Comparison of ENCODE assay signal across 21 mouse cellular contexts in genomic region chr9:43833232-43833631, GRCm38 (mm10).
DNase-seq lines count a peak whose midpoint lies in the region; ATAC-seq lines count a peak whose summit lies in the region.
"Had no signal": no experiment of that assay in that cellular context is flagged by ENCODE, and none has a peak within 500 bp of the region (broad histone marks: within the 10 kb centered on the region; RNA-seq: fewer than 3 reads in every experiment).

No protein-coding gene starts in this region.

- H3K36me3 ChIP-seq in forebrain, embryonic 10.5 days (replicated peaks): no peaks in the 10 kb centered on the region
- no peaks in the 10 kb centered on the region for H3K36me3 ChIP-seq in forebrain, embryonic 12.5 days (replicated peaks)
- H3K36me3 ChIP-seq: limb, embryonic 13.5 days; liver, embryonic 13.5 days had no signal

- peaks cover 26% of the 10 kb centered on the region for H3K4me1 ChIP-seq in forebrain, embryonic 10.5 days
- no peaks in the 10 kb centered on the region for H3K4me1 ChIP-seq in forebrain, embryonic 12.5 days
- H3K4me1 ChIP-seq: liver, embryonic 13.5 days had no signal

- no peak overlapping the region for H3K4me2 ChIP-seq in forebrain, embryonic 12.5 days
- H3K4me2 ChIP-seq: heart, embryonic 11.5 days; limb, embryonic 13.5 days; liver, embryonic 13.5 days; lung, embryonic 14.5 days had no signal

- DNase-seq in forebrain, embryonic 10.5 days (ENCODE audit: extremely low spot score, low spot score): no peak
- DNase-seq in layer of hippocampus, postnatal 10 days (ENCODE audit: low spot score in 2 of 2): peak; percentile 28 to 47
- no peak for DNase-seq in layer of hippocampus, adult 11-12 months (ENCODE audit: low spot score)
- peak; percentile 21 for DNase-seq in right cerebral cortex, postnatal 4 days
- DNase-seq in right cerebral cortex, postnatal 36 days (ENCODE audit: low spot score in 2 of 2): no peak
- DNase-seq in kidney, postnatal 10 days: no peak
- DNase-seq: adrenal gland, postnatal 10 days; cerebellum, adult 11 months; heart, postnatal 14 days; kidney, adult 2 months; kidney, postnatal 14 days; liver, embryonic 13.5 days; lung, postnatal 36 days; thymus, postnatal 14 days had no signal

- WGBS in forebrain, embryonic 10.5 days: 93% methylated on average over 8 of the region's 8 CpGs
- WGBS in forebrain, embryonic 12.5 days: 91% methylated on average over 8 of the region's 8 CpGs

- ATAC-seq in forebrain, embryonic 12.5 days (ENCODE audit: low FRiP score): no peak
- ATAC-seq: CD4-positive, CD25-positive, alpha-beta regulatory T cell, adult 4 months; inflammation-experienced regulatory T-cells, adult 6 months; Patski had no signal

- no peak overlapping the region for H3K4me3 ChIP-seq in forebrain, embryonic 10.5 days
- H3K4me3 ChIP-seq in forebrain, embryonic 12.5 days (replicated peaks): no peak overlapping the region
- H3K4me3 ChIP-seq: limb, embryonic 13.5 days; liver, embryonic 13.5 days had no signal

- H3K27ac ChIP-seq in forebrain, embryonic 10.5 days: 0 out of 2 replicates have a peak overlapping the region, but pooled peaks have one; percentile 48
- no peak overlapping the region for H3K27ac ChIP-seq in forebrain, embryonic 12.5 days
- H3K27ac ChIP-seq: limb, embryonic 13.5 days; liver, embryonic 13.5 days had no signal

- no peaks in the 10 kb centered on the region for H3K9me3 ChIP-seq in forebrain, embryonic 10.5 days
- H3K9me3 ChIP-seq in forebrain, embryonic 12.5 days: no peaks in the 10 kb centered on the region
- H3K9me3 ChIP-seq: limb, embryonic 13.5 days; liver, embryonic 13.5 days had no signal

- H3K27me3 ChIP-seq in forebrain, embryonic 10.5 days (ENCODE audit: poor library complexity, severe bottlenecking): no peaks in the 10 kb centered on the region; the same call in 1 of the 2 replicates
- peaks cover 3% of the 10 kb centered on the region; the same call in 1 of the 2 replicates for H3K27me3 ChIP-seq in forebrain, embryonic 12.5 days
- H3K27me3 ChIP-seq: limb, embryonic 13.5 days; liver, embryonic 13.5 days had no signal

- H3K9ac ChIP-seq in forebrain, embryonic 12.5 days: no peak overlapping the region
- H3K9ac ChIP-seq: limb, embryonic 13.5 days; liver, embryonic 13.5 days; lung, embryonic 14.5 days had no signal

Comparison
In these comparisons a context has a peak if more than half of its experiments do, and no peak if none do; other contexts are left out.
1. DNase-seq: peak in layer of hippocampus, postnatal 10 days (2 of 2) and right cerebral cortex, postnatal 4 days (single experiment); none in forebrain, embryonic 10.5 days (single experiment), layer of hippocampus, adult 11-12 months (single experiment), right cerebral cortex, postnatal 36 days (0 of 2) and kidney, postnatal 10 days (single experiment).